Mouse (Mus musculus) brown adipose tissue, adult 24 weeks (tissue): ENCODE measurements around the gene Papss2. TPM values are rescaled to one million over a fixed set of nuclear protein-coding genes. Genes with fewer than 3 reads are reported as not detected.
"Not testable (repeated sequence)": the region's sequence is repeated elsewhere in the genome, so short reads cannot be mapped to it uniquely, and the experiment has no call there.

Experiments
- H3K27ac ChIP-seq: fragments of 200-500 bp; replicated peaks from 2 replicates; pipeline ENCODE4 v1.5.1; 2012; ENCODE audit warnings: low read depth, mild to moderate bottlenecking, low read length
- H3K4me1 ChIP-seq: fragments of 200-500 bp; 2 replicates; pipeline ENCODE4 v1.6.1; 2012; ENCODE audit warnings: low read length, mixed read lengths; ENCODE audit not compliant: control insufficient read depth, insufficient read depth, insufficient read length
- H3K4me3 ChIP-seq: fragments of 200-500 bp; 2 replicates; pipeline ENCODE4 v1.5.1; 2012; ENCODE audit warnings: low read depth, mild to moderate bottlenecking, low read length, moderate library complexity; ENCODE audit not compliant: insufficient read depth
- polyA plus RNA-seq: library from polyadenylated mRNA; stranded (reverse); fragments of >200 nt; gene quantifications from 2 replicates; pipeline ENCODE4 v1.2.4, GENCODE M21; 2012; ENCODE audit not compliant: missing spikeins, insufficient read depth, insufficient read length

The Papss2 gene
- polyA plus RNA-seq, 1 experiment: 9.3 TPM

DNA sequence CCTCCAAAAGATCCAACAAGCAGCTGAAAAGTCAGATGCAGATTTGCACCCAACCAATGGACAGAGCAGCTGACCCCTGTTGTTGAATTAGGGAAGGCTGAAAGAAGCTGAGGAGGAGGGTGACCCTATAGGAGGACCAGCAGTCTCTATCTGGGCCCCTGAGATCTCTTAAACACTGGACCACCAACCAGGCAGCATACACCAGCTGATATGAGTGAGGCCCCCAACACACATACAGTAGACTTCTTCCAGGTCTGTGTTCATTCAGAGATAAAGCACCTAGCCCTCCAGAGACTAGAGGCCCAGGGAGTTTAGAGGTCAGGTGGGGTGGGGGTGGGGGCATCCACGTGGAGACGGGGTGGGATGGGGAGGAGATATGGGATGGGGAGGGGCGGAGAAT lies 92.6 kb downstream of the Papss2 start:
- H3K4me1 ChIP-seq, H3K27ac ChIP-seq, H3K4me3 ChIP-seq: not testable (repeated sequence)

DNA sequence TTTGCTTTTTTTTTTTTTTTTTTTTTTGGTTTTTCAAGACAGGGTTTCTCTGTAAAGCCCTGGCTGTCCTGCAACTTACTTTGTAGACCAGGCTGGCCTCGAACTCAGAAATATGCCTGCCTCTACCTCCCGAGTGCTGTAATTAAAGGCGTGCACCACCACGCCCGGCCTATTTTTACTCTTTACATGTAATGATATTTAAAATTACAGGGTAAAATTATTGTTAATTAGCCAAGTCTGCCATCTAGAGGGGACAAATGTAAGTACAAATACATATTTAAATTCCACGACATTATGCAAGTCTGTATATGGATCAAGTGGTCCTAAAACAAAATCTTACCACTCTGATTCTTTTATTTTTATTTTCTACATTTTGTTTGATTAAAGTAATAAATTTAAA lies 94.1 kb downstream of the Papss2 start:
- Histone ChIP-seq H3K27ac (no peak overlapping the region), H3K4me3 (no peak overlapping the region), H3K4me1 (no peaks in the 10 kb centered on the region)

DNA sequence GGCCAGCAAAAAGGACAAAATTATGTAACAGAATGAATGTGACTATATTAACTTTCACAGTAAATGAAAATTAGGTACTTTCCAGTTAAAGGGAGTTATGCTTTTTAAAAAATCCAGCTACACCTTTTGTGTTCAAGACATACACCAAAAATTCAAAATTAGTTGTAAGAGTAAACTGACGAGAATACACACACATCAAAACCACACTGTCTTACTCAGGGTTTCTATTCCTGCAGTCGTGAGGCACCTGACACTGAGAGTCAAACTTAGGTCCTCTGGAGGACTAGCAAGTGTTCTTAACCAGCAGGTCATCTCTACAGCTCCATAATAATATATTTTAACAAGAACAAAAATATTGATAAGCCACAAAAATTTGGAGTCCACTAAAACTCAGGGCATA lies 101.1 kb downstream of the Papss2 start:
- Histone ChIP-seq H3K27ac (no peak overlapping the region), H3K4me1 (no peaks in the 10 kb centered on the region), H3K4me3 (no peak overlapping the region)

DNA sequence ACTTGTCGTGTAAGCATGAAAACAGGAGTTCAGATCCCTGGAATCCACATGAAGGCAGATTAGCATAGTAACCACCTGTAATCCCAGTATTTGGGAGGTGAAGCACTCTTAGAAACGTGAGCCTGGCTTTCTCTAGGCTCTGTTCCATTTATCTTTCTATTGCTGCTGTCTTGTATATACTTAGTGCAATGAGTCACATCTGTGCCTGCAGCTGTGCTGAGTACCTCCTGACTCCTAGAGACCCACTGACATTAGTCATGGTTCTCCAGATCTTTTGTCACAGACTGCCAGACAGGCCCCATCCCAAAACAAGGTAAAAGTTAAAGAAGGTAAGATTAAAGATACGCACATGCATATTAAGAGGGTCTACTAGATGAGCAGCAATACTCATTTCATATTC lies 106.6 kb downstream of the Papss2 start:
- Histone ChIP-seq H3K4me1 (no peaks in the 10 kb centered on the region), H3K27ac (no peak overlapping the region), H3K4me3 (no peak overlapping the region)

DNA sequence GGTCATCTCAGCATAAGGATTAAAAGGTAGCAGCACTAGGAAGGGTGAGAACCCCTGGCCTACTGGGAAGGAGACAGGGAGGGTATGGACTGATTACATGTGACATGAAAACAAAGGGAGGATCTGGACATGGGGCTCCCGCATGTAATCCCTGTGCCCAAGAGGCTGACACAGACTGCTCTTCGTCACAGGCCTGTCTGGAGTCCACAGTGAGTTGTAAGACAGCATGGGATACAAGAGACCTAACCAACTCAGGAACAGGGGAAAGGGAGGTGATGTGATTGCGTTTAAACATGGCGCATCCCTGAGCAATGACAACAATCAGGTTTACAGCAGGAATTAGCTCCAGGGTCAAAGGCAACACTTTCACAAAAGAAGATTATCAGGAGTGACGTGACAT lies 113.4 kb downstream of the Papss2 start:
- H3K27ac ChIP-seq: no peak overlapping the region
- H3K4me3 ChIP-seq: no peak overlapping the region
- H3K4me1 ChIP-seq: no peaks in the 10 kb centered on the region; the same call in 1 of the 2 replicates

DNA sequence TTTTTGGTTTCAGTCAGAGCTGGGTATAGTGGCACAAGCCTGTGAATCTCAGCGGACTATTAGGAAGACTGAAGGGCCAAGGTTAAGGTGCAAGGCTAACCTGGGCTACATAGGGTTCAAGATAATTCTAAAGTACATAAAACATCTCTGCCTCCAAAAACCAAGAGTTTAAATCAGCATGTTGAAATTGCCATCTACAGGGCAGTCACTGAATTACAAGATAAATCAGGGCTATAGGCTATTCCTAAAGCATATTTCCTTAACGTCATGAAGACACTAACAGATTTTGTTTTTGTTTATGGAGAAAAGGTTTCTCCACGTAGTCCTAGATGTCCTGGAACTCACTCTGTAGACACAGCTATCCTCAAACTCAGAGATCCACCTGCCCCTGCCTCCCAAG lies 114.7 kb downstream of the Papss2 start:
- H3K4me1 ChIP-seq: no peaks in the 10 kb centered on the region; the same call in 1 of the 2 replicates
- no peak overlapping the region for H3K27ac ChIP-seq
- H3K4me3 ChIP-seq: no peak overlapping the region

DNA sequence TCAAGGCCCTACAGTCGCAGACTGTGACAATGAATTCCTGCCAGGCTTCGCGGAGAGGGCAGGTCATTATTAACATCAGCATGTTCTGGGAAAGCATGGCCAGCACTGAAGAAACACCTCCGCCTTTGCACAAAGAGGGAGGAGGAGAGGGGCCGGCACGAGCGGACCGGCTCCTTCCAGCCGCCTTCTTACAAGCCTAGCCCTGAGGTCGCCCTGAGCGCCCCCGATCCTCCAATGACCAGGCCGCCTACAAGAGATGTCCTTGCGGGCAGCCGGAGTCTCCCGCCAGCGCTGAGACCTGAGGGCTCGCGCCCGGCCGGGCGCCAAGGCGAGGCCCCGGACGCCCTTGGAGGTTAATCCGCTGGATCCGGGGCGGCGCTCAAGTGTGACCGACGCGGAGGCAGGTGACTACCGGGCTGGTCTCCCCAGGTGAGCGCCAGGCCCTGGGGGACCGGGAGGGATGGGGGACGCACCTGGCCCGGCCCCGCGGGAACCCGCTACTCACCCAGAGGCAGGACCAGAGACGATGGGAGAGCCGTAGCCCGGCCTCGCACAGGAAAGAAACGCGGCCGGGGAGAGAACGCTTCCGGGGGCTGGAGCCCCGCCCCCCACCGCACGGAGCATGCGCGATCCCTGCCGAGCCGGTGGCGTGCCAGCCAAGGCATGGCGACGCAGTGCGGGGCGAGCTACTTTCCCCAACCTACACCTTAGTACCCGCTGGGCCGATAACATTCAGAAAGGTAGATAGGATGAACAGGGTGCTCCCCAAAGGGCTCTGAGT lies 116.4 kb downstream of the Papss2 start:
- no peaks in the 10 kb centered on the region; the same call in 1 of the 2 replicates for H3K4me1 ChIP-seq

DNA sequence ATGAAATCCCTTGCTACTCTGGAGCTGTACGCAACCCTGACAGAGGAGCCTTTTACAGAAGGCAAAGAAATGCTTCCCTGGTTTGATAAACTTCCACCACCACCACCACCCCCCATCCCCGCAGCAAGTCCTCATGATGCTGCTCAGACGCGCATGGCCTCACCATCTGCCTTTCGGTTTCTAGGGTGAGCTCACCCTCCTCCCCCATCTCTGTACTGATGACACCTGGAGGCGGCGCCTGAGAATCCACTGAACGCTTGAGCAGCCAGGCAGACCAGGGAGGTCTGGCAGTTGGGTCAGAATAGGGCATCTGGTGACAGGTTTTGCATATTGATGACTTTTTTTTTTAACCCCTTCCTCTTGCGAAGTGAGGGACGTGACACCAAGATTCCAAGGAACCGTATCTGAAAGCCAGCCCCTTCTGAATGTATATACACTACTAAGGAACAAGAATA lies 117.0 kb downstream of the Papss2 start:
- peak overlapping the region; percentile 51 for H3K27ac ChIP-seq
- H3K4me3 ChIP-seq: peak overlapping the region; percentile 87
- no peaks in the 10 kb centered on the region; the same call in 1 of the 2 replicates for H3K4me1 ChIP-seq

More for the DNA sequence above, 116.4 kb downstream of the Papss2 start:
- H3K27ac ChIP-seq: peak overlapping the region; percentile 79
- peak overlapping the region; percentile 87 for H3K4me3 ChIP-seq

DNA sequence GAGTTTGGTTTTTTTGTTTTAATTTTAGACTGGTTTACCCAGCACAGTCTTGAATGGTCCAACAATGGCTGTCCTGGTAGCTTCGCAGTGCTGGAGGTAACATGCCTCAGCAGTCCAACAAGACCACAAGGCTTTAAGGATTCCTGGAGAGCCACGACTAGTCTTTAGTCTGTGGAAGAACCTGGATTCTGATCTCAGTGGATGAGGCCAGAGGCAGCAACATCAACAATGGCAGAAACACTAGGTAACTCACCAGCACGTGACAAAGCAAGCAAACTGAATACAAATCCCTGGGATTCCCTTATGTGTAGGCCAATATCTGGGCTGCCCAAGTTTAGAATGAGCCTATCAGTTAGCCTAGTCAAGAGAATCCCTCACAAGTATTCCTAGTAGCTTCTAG lies 117.9 kb downstream of the Papss2 start:
- Histone ChIP-seq H3K4me3 (no peak overlapping the region), H3K4me1 (no peaks in the 10 kb centered on the region; the same call in 1 of the 2 replicates), H3K27ac (no peak overlapping the region)

DNA sequence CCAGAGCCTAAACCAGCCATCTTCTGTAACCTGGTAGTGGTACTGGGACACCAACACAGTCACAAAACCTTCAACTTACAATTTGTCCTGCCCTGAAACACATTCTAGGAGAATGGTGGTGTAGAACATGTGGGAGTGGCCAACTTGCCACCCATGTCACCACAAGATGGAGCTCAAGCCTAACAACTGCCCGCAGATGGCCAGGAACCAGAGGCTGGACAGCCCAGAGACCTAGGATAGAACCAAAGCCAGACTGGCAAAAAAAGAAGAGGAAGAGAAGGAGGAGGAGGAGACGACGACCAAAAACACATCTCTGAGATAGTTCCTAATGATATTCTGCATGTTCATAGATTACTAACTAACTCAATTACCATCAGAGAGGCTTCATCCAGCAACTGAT lies 119.6 kb downstream of the Papss2 start:
- no peaks in the 10 kb centered on the region; the same call in 1 of the 2 replicates for H3K4me1 ChIP-seq
- H3K27ac ChIP-seq: no peak overlapping the region
- H3K4me3 ChIP-seq: no peak overlapping the region

DNA sequence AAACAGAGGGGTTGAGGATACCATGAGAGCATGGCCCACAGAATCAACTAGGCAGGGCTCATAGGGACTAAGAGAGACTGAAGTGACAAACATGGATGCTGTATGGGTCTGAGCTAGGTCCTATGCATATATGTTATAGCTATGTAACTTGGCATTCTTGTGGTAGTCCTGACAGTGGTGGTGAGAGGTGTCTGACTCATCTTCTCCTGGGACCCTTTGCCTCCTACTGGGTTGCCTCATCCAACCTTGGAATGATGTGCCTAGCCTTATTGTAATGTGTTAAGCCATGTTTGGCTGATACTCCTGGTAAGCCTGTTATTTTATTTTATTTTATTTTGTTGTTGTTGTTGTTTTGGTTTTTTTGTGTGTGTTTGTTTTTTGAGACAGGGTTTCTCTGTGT lies 120.1 kb downstream of the Papss2 start:
- no peaks in the 10 kb centered on the region; the same call in 1 of the 2 replicates for H3K4me1 ChIP-seq
- H3K4me3 ChIP-seq: no peak overlapping the region
- H3K27ac ChIP-seq: no peak overlapping the region

Other genes starting within 250 kb of the Papss2 start
- gene Sgms1, start 206.1 kb upstream of the Papss2 start, polyA plus RNA-seq: 14.6 and 17.3 TPM in 2 replicates
- 605 and 702 TPM in 2 replicates for gene Rpl9-ps6, start 129.2 kb upstream of the Papss2 start, polyA plus RNA-seq
- gene Minpp1, start 110.0 kb upstream of the Papss2 start, polyA plus RNA-seq: 10.7 and 11.8 TPM in 2 replicates
- gene Atad1, start 144.0 kb downstream of the Papss2 start, polyA plus RNA-seq: 54.7 and 58.3 TPM in 2 replicates
- gene Pten, start 161.7 kb downstream of the Papss2 start, polyA plus RNA-seq: 44.8 and 50.0 TPM in 2 replicates